Mouse (Mus musculus) bone marrow, adult 2 months (tissue): ENCODE measurements around the gene Sarm1.

Experiments used
- CTCF ChIP-seq: fragments of 200-500 bp; IDR thresholded peaks from 2 replicates; pipeline ENCODE4 v1.5.1; 2011; ENCODE audit warnings: low read length, control low read depth; ENCODE audit not compliant: control insufficient read depth, insufficient read depth
- POLR2A ChIP-seq: fragments of 200-500 bp; IDR thresholded peaks from 2 replicates; pipeline ENCODE4 v1.6.1; 2011; ENCODE audit warnings: low read depth, mild to moderate bottlenecking, control low read depth, low read length, borderline replicate concordance; ENCODE audit not compliant: control insufficient read depth

- TF ChIP-seq CTCF (no peak), POLR2A (no peak)
Measured at GRCm38 (mm10) chr11:78534516-78534915, 37.0 kb upstream of the Sarm1 start.
